Mouse (Mus musculus): ENCODE measurements around the gene Pole4. TPM values are rescaled to one million over a fixed set of nuclear protein-coding genes. Genes with fewer than 3 reads are reported as not detected.

The Pole4 gene
- 10 to 100 TPM; 52.3 to 60.0 TPM for total RNA-seq (2021)
- long read RNA-seq, transcript Pole4-201 (4 exons, 1,769 nt): major isoform, 79 of 82 reads
- long read RNA-seq, partial matches to known transcripts: 0 of 82 reads
- long read RNA-seq, other reads (novel, unspliced or antisense): 2 of 82 reads

DNA sequence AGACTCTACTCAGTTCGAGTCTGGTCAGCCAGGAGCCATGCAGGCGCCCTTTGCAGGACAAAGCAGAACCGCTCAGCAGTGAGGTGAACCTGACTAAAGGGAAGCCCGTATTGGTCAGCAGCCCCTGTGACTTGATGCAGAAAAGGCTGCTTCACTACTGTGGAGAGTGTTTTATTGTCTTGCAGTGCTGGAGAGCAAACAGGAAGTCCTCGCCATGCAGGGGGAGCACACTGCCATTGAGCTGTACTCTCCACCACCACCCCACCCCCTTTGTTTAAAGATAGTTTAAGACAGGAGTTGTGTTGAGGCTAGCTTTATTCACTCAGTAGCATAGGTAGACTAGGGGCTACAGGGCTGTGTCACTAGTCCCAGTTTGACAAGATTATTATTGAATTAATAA is at the start of gene Pole4:
Gene Pole4, minus strand, starts transcription at position 145 of the 400 bp plus-strand sequence.
- DNase-seq (ENCODE audit: low spot score in 2 of 2): no peak

DNA sequence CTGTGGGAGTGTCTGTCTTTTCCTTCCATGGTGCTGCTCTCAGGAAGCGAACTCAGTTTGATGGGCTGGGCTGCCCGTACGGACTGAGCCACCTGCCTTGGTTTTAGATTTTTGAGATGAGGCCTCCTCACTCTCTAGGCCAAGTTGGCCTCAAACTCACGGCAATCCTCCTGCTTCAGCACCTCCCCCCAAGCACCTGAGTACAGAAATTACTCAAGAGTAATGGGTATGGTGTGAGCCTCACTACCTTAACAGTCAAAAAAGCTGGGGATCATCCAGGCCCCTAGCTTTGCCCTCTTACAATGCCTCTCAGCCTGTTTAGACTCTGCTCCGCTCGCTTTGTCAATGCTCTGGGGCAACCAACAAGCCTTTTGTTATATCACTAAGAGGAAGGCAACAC is 49.6 kb upstream of the Pole4 start:
- DNase-seq (ENCODE audit: low spot score in 2 of 2): no peak

DNA sequence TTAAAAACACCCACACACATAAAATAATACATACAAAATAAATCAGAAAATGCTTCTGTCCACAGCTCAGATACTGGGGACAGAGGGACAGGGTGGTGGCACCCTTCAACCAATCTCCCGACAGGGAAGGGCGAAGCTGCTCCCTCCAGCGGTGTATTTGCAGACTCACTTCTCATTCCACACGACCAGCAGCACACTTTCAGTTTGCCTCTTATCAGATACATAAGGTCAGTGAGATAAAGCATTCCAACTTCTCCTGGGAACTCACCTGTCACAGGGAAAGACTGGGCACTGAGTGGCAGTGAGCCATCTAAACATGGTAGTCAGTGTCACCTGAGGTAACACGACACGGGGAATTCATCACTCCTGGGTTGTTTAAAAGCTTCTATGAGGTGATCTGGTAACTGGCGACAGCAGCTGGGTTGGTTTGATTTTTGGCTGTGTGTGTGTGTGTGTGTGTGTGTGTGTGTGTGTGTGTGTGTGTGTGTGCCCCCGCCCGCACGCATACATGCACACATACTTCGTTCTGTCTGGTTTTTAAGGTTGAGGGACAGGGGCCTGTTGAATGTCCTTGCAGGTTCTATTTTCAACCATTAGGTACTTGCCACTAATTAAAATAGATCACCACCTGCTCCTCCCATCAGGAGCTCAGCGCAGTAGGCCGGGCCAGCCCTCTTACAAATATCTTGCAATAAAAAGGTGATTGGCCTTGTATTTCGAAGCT is 48.6 kb upstream of the Pole4 start:
- no peak for DNase-seq (ENCODE audit: low spot score in 2 of 2)

DNA sequence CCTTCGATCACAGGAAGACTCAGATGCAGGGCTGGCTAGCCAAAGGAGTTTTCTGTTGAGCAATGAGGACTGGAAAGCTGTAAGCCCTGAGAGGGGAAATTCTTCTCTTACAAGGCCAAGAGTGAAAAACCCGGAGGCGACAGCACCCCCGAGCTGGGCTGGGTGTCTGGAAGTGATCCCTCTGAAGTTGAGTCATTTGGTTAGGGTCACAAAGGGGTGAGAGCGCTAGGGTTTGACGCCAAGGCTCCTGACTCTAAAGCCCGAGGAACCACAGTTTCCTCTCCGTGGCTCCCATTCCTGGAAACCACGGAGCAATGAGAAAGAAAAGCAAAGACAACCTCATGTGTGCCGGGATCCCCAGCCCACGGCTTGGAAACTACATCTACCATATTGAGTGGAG is 47.9 kb upstream of the Pole4 start:
- no peak for DNase-seq (ENCODE audit: low spot score in 2 of 2)

DNA sequence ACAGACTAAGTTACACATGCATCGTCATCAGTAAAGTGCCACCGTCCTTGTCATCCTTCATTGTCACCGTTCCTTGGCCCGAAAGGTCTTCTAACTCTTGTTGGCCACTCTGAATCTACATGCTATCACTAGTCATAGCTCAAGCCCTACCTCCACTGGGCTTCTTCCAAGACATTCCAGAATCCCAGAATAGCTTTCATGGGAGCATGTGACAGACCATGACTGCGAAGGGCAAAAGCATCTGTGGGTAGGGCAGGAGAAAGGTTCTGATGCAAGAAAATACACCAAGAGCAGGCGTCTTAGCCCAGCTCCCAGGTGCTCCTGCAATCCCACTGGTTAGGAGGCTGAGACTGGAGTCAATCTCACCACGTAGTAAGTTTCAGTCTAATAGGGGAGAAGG is 46.6 kb upstream of the Pole4 start:
- no peak for DNase-seq (ENCODE audit: low spot score in 2 of 2)

DNA sequence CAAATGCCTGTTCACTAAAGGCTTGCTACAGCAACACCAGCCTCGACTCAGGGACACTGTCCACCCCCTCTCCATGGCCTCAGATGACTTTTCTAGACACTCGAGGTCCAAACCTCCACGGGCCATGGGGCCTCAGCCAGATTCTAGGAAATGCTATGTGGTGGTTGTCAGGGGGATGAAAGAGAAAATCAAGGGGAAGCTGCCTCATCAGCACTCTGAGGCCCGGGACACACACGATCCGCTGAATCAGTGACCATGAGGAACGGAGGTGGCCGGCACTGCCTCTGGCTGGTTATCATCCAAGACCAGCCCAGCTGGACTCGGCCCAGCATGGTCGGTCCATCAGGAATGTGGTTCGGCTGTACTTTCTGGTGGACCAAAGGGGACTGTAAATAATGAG is 45.9 kb upstream of the Pole4 start:
- peak in 1 of 2 experiments; percentile 32 for DNase-seq (ENCODE audit: low spot score in 2 of 2)

DNA sequence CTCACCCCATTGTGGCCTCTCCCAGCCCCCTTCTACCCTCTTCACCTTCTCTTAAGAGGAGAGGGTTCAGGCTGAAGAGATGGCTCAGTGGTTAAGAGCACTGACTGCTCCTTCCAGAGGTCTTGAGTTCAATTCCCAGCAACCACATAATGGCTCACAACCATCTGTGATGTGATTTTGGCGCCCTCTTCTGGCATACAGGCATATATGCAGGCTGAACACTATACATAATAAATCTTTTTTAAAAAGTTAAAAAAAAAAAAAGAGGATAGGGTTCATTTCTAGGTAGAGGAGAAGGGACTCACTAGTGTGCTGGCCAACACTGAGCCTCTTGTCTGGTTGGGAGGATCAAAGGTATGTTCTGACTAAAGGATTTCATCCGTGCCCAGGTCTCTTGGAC is 44.9 kb upstream of the Pole4 start:
- DNase-seq (ENCODE audit: low spot score in 2 of 2): no peak

DNA sequence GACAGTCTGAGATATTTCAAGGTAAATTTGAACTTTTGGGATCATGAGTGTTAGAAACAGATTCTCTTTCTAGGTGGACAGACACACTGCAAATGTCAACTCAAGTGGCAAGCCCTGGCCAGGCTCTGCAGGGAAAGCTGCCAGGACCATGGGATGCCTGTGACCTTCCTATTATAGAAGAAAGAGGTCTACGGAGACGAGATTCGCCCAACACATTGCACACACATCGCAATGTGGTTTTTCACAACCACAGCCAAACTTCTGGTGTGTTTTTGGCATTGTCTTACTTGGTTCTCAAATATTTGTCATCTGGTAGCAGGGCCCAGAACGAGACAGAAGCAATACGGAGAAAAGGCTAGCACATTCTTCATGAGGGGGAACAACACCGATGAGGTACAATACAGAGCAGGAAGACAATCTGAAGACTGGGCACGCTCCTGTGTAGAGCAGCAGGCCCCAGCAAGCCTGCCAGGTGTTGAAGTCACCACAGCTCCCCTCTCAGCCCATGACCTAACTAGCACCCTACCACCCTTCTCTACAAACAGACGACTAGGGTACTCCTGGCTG is 43.0 kb upstream of the Pole4 start:
- DNase-seq (ENCODE audit: low spot score in 2 of 2): no peak

DNA sequence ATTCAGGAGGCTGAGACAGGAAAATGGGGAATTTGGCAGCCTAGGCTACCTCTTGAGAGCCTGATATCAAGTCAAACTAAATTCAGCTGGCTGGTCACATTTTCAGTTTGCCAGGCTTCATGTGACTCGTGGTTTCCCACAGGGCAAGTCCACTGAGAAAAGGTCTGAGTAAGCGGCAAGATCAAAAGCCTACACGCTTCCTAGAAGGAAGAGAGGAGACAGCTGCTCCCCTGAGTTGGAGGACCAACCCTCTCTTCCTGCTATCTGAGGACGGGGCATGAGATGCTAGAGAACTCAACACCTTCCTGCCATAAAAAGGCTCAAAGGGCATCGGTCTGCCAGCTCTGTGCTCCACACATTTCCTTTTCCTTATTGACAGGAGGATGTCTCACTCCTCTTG is 41.9 kb upstream of the Pole4 start:
- DNase-seq (ENCODE audit: low spot score in 2 of 2): no peak

DNA sequence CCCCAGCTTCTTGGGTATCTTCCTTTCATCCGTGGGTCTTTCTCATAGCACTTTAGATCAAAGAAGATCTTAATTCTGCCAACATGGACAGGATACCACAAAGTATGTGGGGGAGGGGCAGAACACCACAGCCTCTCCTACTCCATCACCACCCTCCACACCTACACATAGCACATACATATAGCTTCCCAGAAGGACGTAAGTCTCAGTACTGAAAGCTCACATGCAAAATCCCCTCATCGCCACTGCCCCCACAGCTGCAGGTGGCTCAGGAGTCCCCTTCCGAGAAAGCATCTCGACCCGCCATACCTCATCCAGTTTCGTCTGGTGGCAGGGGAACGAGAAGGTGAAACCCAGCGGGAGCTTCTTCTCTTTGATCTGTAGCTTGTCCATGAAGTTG is 39.4 kb upstream of the Pole4 start:
- no peak for DNase-seq (ENCODE audit: low spot score in 2 of 2)

DNA sequence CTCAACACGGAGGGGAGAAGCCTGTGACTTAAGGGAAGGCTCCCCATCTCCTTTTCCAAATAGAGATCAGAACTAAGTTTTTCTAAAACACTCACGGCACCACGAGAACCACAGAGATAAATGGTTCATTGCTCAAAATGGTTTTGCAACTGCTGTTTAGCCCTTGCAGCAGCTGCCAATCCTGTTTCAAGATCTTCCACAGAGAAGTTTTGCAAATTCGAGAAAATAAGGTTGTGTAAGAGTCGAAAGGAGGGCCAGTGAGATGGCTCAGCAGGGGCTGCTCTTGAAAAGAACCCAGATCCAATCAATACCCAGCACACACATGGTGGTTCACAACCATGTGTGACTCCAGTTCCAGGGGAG is 36.3 kb upstream of the Pole4 start:
- no peak for DNase-seq (ENCODE audit: low spot score in 2 of 2)

DNA sequence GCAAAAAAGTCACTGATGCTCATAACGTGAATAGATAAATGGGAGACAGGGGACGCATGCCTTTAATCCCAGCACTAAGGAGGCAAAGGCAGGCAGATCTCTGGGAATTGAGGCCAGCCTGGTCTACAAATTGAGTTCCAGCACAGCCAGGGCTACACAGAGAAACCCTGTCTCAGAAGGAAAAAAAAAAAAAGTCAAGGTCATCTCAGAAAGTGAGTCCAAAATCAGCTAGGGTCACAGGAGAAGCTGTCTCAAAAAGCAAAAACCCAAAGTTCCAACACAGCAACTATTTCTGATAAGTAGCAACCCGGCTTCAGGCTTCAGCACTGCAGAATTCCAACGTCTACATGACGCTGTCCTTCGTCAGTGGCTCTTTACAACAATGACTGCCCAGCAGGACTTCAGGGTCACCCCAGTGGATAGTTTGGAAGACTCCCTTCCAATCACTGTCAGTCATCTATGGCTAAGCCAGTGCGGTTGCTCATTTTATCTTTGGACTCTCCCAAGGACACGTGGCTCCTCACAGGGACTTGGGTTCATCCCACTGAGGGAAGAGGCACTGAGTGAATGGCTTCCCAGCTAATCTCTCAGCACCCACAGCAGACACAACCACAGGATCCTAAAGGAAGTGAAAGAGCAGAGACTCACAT is 35.8 kb upstream of the Pole4 start:
- no peak for DNase-seq (ENCODE audit: low spot score in 2 of 2)

DNA sequence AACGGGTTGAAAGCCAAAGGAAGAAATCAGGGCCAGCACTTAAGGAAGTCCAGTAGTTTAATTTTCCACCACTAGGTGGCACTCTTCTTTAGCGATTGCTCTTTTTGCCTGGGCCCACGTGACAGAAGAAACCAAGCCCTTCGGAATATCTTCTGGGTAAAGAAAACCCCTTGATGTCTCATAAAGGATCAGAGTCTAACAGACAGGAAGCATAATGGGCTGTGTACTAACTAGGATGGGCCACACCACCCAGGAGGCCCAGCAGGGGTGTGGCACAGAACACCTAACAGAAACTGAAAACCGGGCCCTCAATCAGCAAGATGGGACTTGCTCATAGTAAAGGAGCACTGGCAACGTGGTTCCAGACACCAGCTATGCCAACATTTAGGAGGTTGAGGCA is 35.1 kb upstream of the Pole4 start:
- peak; percentile 38 to 62 for DNase-seq (ENCODE audit: low spot score in 2 of 2)

DNA sequence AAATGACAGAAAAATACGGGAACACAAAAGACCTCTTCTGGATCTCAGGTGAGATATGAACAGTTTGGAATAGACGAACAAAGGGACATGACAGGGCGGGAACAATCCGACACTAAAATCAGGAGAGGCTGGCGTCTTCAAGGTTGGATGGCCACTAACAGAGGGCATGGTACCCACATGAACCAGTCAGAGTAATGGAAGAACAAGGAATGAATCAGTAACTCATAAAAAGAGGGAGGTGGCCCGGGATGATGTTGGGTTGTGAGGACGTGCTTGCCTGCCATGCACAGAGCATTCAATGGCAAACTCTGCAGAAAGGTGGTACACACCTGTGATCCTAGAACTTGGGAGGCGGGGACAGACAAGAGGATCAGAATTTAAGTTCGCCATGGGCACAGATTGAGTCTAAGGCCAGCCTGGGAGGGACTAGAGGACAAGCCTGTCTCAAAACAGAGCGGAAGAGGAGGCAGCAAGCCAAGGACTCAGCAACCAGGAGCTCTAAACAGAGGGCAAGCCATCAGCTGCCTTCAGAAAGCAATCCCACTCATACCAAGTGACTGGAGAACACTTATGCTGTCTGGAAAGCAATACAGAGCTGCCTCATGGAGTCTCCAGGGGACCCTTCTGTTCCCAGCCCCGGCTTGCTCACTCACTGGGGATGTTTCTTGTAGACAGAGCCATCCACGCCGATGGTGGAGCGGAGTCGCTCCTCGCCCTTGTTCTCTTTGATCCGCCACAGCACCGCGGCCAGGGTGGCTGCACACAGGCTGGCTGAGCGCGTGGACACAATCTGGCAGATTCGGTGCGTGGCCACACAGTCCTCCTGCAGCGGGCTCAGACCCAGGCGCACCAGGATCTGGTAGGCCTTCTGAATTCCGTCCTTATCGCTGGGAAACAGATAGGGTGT is 32.7 kb upstream of the Pole4 start:
- peak; percentile 24 to 27 for DNase-seq (ENCODE audit: low spot score in 2 of 2)

DNA sequence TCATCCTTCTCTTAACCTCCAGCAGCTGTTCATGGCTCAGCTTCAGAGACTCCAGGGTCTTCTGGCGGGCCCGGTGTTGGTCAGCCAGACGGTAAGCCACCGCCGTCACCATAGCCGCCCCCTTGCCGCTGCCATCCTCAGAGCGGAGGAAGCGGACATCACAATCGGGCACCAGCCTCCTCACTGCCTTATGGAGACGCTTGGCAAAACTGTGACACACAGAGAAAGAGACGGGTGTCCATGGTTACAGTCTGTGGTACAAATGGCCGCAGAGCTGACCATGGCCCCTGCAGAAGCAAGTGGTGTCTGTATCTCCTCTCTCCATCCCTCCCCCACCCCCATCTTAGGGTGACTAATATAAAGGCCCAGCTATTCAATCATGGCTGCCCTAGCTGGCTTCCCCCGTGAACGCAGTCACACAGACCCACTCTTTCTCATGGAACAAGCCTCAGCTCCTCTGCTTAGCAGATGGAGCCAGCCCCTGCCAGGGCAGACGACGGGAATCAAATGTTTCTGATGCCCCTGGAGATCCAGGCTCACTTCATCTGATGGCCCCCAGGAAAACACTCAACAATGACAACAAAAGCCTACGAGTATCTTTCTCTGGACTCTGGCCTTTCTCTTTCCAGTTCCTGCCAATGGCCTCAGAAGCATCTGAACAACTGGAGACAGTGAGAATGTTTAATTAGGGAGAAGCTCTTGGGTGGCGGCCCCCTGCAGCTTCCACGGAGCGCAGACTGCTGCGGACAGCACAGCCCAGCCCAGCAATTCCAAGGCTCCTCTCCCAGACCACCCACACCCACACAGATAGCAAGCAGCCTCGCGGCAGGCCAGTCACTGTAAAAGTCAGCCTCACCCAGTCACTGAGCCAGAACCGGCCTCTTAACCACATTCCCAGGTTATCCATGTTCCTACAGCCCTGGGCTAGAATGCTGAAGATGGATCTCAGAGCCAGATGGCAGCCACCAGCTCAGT is 31.7 kb upstream of the Pole4 start:
- peak; percentile 25 to 47 for DNase-seq (ENCODE audit: low spot score in 2 of 2)

DNA sequence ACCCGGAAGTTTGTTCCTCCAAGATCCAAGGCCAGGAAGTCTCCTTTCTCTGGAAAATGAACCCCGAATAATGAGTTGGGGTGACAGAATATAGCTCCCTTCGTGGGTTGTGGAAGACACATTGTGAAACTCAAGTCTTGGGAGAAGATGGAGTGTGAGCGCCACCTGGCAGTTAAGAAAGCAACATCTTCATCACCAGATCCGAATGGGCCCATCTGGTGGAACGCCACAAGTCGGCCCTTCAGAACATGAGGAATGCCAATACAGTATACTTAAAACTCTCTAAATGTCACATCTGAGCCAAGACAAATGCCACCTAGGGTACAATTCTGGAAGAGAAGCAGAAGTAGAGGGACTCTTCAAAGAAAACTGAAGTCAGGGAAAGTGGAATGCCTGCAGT is 30.2 kb upstream of the Pole4 start:
- peak; percentile 29 to 54 for DNase-seq (ENCODE audit: low spot score in 2 of 2)

DNA sequence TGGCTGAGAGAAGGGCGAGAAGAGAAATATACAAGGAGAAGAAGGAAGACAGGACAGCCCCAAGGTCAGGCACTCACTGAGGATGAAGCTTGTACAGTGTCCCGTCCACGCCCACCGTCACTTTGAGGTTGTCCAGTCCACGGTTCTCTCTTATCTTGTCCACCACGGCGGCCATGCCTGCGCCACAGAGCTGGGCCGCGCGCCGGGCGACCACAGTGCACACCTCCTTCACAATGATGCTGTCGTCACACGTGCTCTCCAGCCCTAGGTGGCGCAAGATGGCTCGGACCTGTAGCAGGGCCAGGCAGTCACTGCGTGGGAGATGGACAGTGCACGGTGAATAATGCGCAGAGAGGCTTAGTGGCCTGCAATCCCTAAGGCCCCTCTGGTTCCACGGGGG is 23.5 kb upstream of the Pole4 start:
- DNase-seq (ENCODE audit: low spot score in 2 of 2): no peak

DNA sequence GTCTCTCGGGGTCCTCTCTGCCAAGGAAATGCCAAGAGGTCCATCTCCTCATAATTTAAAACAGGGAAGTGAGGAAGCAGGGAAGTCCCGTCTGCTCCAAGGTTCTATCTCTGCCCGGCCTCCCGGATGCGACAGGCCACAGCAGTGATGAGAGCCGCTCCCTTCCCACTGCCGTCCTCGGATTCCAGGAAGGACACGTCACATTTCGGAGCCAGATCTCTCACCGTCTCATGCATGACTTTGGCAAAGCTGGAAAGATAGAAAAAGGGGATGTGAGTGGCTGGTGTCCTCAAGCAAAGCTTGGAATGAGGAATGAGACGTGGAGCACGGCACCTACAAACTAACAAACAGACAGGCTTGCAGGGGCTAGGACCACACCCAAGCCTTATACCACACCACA is 22.0 kb upstream of the Pole4 start:
- no peak for DNase-seq (ENCODE audit: low spot score in 2 of 2)

DNA sequence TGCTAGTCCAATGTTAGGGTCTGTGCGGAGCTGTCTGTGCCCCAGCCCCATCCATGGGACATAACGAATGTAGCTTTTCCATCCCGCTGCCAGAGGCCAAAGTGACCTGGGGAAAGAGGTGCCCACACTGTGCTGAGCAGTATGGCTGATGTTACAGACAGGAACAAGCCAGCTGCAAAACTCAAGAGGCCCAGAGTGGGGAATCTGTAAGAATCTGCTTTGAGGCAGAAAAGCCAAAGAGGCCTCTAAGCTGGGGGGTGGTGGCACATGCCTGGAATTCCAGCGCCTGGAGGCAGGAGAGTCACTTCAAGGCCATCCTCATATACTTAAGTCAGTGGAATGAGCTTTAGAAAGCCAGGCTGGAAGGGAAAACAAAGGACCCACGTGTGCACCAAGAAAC is 18.2 kb upstream of the Pole4 start:
- no peak for DNase-seq (ENCODE audit: low spot score in 2 of 2)

DNA sequence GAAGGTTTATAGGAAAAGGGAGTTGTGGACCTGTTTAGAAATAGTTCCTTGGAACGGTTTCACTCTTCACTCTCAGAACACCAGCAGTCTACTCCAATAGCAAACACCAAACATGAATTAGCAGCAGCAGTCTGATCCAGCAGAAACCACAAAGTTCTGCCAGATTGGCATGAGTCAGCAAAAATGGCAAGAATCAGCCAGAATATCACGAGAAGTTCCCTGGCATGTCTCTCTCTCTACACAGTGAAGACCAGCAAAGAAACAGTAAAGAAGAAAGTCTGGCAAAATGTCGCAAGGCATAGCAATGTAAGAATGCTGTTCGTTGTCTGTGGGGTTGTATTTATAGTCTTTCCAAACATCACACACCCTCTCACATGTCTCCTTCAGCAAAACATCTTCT is 11.0 kb upstream of the Pole4 start:
- no peak for DNase-seq (ENCODE audit: low spot score in 2 of 2)

All from layer of hippocampus, postnatal 10 days (tissue).